Mouse (Mus musculus) erythroblast, embryonic 14.5 days (primary cell): Measurements from ENCODE around the gene Rcsd1. TPM values are rescaled to one million over a fixed set of nuclear protein-coding genes. Genes with fewer than 3 reads are reported as not detected.

Experiments used
- H3K27me3 ChIP-seq: 2 replicates; pipeline ENCODE4 v1.6.1; 2012; ENCODE audit warnings: inconsistent platforms; ENCODE audit not compliant: control insufficient read depth
- H3K36me3 ChIP-seq: 2 replicates; pipeline ENCODE4 v1.6.1; 2012; ENCODE audit warnings: mild to moderate bottlenecking, inconsistent platforms; ENCODE audit not compliant: control insufficient read depth
- H3K4me1 ChIP-seq: 2 replicates; pipeline ENCODE4 v1.6.1; 2012; ENCODE audit warnings: inconsistent platforms; ENCODE audit not compliant: control insufficient read depth
- H3K4me3 ChIP-seq: replicated peaks from 2 replicates; pipeline ENCODE3; 2012; ENCODE audit warnings: moderate library complexity, mild to moderate bottlenecking, inconsistent platforms
- H3K9me3 ChIP-seq: 2 replicates; pipeline ENCODE4 v1.6.1; 2012; ENCODE audit warnings: low read length, inconsistent platforms, mixed read lengths; ENCODE audit not compliant: control insufficient read depth
- GATA1 ChIP-seq: IDR thresholded peaks from 2 replicates; pipeline ENCODE4 v1.6.1; 2012; ENCODE audit warnings: low read length, inconsistent platforms, mixed read lengths
- TAL1 ChIP-seq: IDR thresholded peaks from 3 replicates; pipeline ENCODE4 v1.6.1; 2012; ENCODE audit warnings: low read length, inconsistent platforms, mixed read lengths
- polyA plus RNA-seq: library from polyadenylated mRNA; stranded (reverse); fragments of >175 nt; gene quantifications from 2 replicates; pipeline ENCODE4 v1.2.3, GENCODE M21; 2012

Gene Rcsd1
- polyA plus RNA-seq, 1 experiment, result 0.11 TPM

DNA sequence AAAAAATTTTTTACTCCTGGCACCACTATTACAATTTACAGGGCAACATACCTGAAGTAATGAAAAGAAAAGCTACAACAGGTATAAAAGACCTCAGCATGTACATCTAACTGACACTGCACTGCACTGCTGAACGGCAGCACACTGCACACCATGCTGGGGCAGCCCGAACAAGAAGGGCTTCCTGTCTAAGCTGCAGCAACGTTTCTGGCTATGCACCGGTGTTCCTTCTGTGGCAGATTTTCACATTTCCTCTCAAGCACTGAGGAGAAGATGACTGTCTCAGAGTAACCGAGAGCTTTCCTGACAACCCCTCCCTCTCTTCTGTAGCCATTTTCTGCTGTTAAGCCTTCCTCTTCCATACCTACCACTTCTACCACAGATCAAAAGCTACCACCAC, 96.8 kb downstream of the Rcsd1 start:
- H3K9me3 ChIP-seq, result no peaks in the 10 kb centered on the region
- TF ChIP-seq TAL1 (no peak), GATA1 (no peak)
- no peaks in the 10 kb centered on the region for H3K27me3 ChIP-seq
- H3K4me1 ChIP-seq, result peaks cover 2% of the 10 kb centered on the region; the same call in 1 of the 2 replicates
- H3K4me3 ChIP-seq, result no peak overlapping the region
- peaks cover 2% of the 10 kb centered on the region; the same call in 1 of the 2 replicates for H3K36me3 ChIP-seq

DNA sequence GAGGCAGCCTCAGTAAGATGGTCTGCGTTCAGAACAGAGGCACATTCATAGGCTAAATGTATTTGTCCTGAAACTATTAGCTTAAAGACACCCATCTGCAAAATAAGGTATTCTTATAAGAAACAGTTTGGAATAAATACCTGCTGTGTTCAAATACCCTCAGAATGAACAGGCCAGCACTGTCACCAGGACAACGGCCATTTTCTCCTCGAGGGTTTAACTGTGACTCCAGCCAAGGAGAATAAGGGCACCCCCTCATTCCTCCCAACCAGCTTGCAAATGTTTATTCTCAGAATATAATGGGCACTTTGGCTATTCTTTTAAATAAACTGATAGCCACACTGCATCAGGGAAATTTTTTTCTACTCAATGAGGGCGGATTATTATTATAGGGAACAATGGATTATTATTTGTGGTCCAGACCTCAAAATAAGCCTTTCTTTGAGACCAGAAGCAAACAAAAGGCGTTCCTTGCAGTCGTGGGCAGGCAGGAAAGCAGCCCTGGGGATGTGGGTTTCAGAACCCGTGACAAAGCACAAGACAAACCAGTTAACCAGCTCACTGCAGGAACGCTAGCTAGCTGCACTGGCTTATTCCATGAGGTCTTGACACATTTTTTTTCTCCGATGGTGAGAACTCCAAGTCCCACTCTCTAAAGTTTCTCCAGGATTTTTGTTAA, 99.1 kb downstream of the Rcsd1 start:
- H3K4me1 ChIP-seq, result peaks cover 2% of the 10 kb centered on the region; the same call in 1 of the 2 replicates
- H3K36me3 ChIP-seq, result peaks cover 2% of the 10 kb centered on the region; the same call in 1 of the 2 replicates
- no peaks in the 10 kb centered on the region for H3K27me3 ChIP-seq
- no peaks in the 10 kb centered on the region for H3K9me3 ChIP-seq
- TF ChIP-seq TAL1 (no peak), GATA1 (no peak)
- H3K4me3 ChIP-seq, result no peak overlapping the region

DNA sequence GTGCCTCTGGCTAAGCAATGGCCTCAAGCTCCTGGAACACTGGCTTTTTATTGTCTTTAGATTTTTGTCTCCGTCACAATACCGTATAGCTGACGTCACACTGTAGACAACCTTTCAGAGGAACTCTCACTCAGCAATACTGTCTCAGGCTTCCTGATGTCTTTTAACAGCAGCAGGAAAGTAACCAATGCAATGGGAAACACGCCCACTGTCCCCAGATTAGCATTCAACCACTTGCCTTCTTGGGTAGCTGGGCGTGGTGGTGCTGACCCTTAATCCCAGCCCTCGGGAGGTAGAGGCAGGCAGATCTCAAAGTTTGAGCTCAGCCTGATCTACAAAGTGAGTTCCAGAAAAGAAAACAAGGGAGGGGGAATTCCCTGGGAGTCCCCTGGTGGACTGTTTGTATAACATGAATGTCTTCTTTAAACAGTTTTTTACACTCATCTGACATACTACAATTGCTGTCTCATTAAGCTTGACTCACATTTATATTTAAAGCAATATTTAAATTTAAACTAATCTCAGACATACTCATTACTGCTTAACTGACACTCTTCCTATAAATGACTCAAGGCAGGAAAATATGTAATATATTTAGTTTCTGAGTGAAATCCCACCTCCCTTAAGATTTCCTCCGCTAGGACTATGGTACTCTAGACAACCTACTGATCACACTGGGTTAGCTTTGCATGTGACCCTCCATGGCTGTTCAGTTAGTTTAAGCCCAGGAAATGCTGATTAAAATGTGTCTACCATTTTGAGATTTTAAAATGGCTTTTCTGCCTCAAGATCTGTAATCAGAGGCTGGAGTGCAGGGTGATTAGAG, 99.8 kb downstream of the Rcsd1 start:
- Histone ChIP-seq H3K4me3 (no peak overlapping the region), H3K27me3 (no peaks in the 10 kb centered on the region), H3K36me3 (no peaks in the 10 kb centered on the region; the same call in 1 of the 2 replicates), H3K4me1 (peaks cover 2% of the 10 kb centered on the region; the same call in 1 of the 2 replicates), H3K9me3 (no peaks in the 10 kb centered on the region)
- TF ChIP-seq TAL1 (no peak), GATA1 (no peak)

DNA sequence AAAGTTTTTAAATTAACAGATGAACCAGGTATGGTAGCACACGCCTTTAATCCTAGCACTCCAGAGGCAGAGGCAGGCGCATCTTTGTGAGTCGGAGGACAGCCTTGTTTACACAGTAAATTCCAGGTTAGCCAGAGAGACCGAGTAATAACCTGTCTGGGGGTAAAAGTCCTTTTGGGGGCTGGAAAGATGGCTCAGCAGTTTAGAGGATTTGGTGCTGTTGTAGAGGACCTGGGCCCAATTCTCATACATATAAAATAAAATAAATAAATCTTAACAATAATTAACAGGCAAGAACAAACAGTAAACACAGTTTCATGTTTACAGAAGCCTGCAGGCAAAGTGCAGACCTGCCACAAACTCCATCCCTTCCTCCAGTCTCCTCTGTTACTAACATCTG, 100.7 kb downstream of the Rcsd1 start:
- peaks cover 2% of the 10 kb centered on the region; the same call in 1 of the 2 replicates for H3K4me1 ChIP-seq
- H3K4me3 ChIP-seq, result no peak overlapping the region
- H3K9me3 ChIP-seq, result no peaks in the 10 kb centered on the region
- H3K27me3 ChIP-seq, result no peaks in the 10 kb centered on the region
- no peaks in the 10 kb centered on the region; the same call in 1 of the 2 replicates for H3K36me3 ChIP-seq
- no peak for TF ChIP-seq GATA1
- TF ChIP-seq TAL1, result no peak

DNA sequence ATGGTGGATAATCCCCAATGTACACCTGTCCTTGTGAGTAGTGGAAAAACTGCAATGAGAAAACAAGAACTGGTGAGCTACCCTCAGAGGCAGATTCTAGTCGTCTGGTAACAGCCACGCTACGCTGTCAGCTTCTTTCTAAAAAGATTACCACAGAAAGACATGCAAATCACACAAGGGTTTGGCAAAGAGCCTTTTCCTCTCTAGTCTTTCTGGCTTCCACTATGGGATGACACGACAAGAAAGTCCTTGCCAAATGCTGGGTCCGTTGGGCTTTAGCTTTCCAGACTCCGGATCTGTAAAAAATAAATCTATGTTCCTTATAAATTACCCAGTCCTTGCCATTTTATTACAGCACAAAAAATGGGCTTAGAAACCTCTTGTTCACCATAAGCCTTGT, 103.8 kb downstream of the Rcsd1 start:
- TF ChIP-seq GATA1 (no peak), TAL1 (no peak)
- H3K27me3 ChIP-seq, result no peaks in the 10 kb centered on the region
- peaks cover 5% of the 10 kb centered on the region; the same call in 1 of the 2 replicates for H3K36me3 ChIP-seq
- no peak overlapping the region for H3K4me3 ChIP-seq
- no peaks in the 10 kb centered on the region for H3K9me3 ChIP-seq
- peaks cover 2% of the 10 kb centered on the region; the same call in 1 of the 2 replicates for H3K4me1 ChIP-seq

DNA sequence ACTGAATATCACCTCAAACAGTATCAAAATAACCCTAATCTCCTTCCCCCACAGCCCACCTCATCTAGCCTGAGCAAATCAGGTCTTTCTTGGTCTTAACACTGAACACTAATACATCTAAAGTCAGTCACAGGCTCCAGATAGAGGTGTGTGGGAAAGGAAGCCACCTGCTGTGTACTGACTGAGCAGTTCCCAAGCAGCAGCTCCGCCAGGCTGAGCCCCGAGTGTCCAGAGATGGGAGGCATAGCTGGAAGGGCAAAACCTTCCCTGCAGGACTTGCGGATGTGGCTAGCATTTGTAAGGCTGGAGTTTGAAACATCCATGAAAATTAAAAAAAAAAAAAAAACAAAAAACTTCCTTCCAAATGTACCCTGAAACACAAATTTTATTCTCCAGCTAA, 104.4 kb downstream of the Rcsd1 start:
- H3K27me3 ChIP-seq, result no peaks in the 10 kb centered on the region
- peaks cover 5% of the 10 kb centered on the region; the same call in 1 of the 2 replicates for H3K36me3 ChIP-seq
- peaks cover 2% of the 10 kb centered on the region; the same call in 1 of the 2 replicates for H3K4me1 ChIP-seq
- H3K4me3 ChIP-seq, result no peak overlapping the region
- no peak for TF ChIP-seq GATA1
- TF ChIP-seq TAL1, result no peak
- no peaks in the 10 kb centered on the region for H3K9me3 ChIP-seq

DNA sequence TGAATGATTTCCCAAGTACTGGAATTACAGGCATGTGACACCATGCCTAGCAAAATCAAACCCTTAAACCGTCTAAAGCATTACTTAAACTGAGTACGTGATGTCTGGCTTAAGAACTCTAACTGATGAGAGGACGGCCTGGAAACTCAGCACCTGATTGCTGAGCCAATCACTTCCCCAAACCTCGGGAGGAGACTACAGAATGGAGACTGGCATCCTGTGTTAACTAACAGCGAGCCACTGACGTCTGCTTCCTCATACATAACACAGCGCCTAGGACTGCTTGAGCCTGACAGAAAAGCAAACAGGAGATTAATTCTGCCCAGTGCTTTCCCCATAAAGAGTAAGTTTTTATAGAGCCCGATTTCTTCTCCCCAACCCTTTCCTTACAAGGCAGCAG, 105.4 kb downstream of the Rcsd1 start:
- Histone ChIP-seq H3K9me3 (no peaks in the 10 kb centered on the region), H3K4me3 (no peak overlapping the region), H3K36me3 (peaks cover 5% of the 10 kb centered on the region; the same call in 1 of the 2 replicates), H3K27me3 (no peaks in the 10 kb centered on the region), H3K4me1 (no peaks in the 10 kb centered on the region)
- TF ChIP-seq TAL1 (no peak), GATA1 (no peak)

DNA sequence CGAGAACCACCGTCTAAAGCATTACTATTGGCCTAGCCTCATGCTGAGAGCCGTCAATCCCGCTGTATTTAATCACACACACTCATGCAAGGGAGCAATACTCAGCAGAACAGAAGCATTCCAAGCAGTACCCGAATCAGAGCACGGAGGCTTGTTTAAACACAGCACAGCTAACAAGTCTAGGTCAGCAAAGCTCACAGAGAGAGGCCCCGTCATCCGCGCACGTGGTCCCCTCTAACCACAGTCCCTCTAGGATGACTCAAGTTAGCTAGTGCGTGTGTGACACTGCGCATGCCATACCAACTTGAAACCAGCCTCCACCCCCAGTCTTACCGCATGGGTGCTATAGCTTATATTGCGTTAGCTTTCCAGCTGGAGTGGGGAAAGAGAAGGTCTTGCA, 106.3 kb downstream of the Rcsd1 start:
- TF ChIP-seq TAL1 (no peak), GATA1 (no peak)
- no peak overlapping the region for H3K4me3 ChIP-seq
- no peaks in the 10 kb centered on the region for H3K27me3 ChIP-seq
- no peaks in the 10 kb centered on the region for H3K9me3 ChIP-seq
- H3K4me1 ChIP-seq, result no peaks in the 10 kb centered on the region
- peaks cover 5% of the 10 kb centered on the region; the same call in 1 of the 2 replicates for H3K36me3 ChIP-seq

DNA sequence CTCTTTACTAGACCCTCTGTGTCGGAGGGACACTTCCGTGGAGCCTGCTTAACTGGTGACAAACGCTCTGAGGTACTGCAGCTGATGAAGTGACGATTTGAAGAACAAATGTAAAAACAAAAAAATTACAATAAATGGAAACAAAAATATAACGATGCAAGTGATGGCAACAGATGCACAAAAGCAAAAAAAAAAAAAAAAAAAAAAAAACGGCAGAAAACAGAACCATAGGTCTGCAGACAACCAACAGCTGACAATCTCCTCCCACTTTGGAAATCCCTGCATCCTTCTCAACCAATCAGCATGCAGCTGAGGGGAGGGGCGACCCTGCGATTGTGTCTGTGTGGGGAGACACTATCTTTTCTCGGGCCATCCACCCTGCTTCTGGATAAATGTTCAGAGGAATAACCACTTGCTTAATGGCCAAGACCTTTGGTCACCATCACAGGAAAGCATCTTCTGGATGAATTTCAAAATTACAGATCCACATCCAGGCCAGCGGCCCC, 107.7 kb downstream of the Rcsd1 start:
- Histone ChIP-seq H3K4me1 (no peaks in the 10 kb centered on the region), H3K27me3 (no peaks in the 10 kb centered on the region), H3K36me3 (peaks cover 5% of the 10 kb centered on the region; the same call in 1 of the 2 replicates), H3K9me3 (no peaks in the 10 kb centered on the region), H3K4me3 (no peak overlapping the region)
- TF ChIP-seq TAL1 (no peak), GATA1 (0 out of 2 replicates have a peak, but pooled peaks have one; percentile 0)

Other genes starting within 250 kb of the Rcsd1 start
- gene Dcaf6, start 249.3 kb downstream of the Rcsd1 start, polyA plus RNA-seq, result 3.3 and 5.3 TPM in 2 replicates
- 41.8 and 45.7 TPM in 2 replicates for gene Mpc2, start 249.1 kb downstream of the Rcsd1 start, polyA plus RNA-seq
- gene Adcy10, start 224.6 kb downstream of the Rcsd1 start, polyA plus RNA-seq, result not detected in 2 replicates
- gene Mpzl1, start 75.2 kb downstream of the Rcsd1 start, polyA plus RNA-seq, result 0.05 TPM in 1 of 2 replicates, not detected in the other
- 49.2 and 54.6 TPM in 2 replicates for gene Creg1, start 54.0 kb upstream of the Rcsd1 start, polyA plus RNA-seq
- 0.03 and 0.05 TPM in 2 replicates for gene Cd247, start 78.9 kb upstream of the Rcsd1 start, polyA plus RNA-seq